Mouse (Mus musculus) kidney, embryonic 15.5 days (tissue): ENCODE data around the gene Cadm2. TPM values are rescaled to one million over a fixed set of nuclear protein-coding genes. Genes with fewer than 3 reads are reported as not detected.

Experiments
- ATAC-seq: fragments of 200-750 bp; cut with Nextera tagmentation; replicated peaks from 2 replicates; pipeline ENCODE4 v1.8.0; 2017; ENCODE audit warnings: moderate TSS enrichment; ENCODE audit not compliant: low FRiP score
- H3K27ac ChIP-seq: fragments of 300-500 bp; sonication (generic); 2 replicates; pipeline ENCODE4 v1.5.1; 2015; ENCODE audit warnings: mild to moderate bottlenecking, inconsistent platforms
- H3K27me3 ChIP-seq: fragments of 300-500 bp; sonication (generic); 2 replicates; pipeline ENCODE4 v1.6.1; 2015; ENCODE audit warnings: inconsistent platforms
- H3K36me3 ChIP-seq: fragments of 300-500 bp; sonication (generic); 2 replicates; pipeline ENCODE4 v1.6.1; 2015; ENCODE audit warnings: inconsistent platforms
- H3K4me1 ChIP-seq: fragments of 300-500 bp; sonication (generic); 2 replicates; pipeline ENCODE4 v1.6.1; 2015; ENCODE audit warnings: inconsistent platforms
- H3K4me2 ChIP-seq: fragments of 300-500 bp; sonication (generic); 2 replicates; pipeline ENCODE4 v1.6.1; 2015; ENCODE audit warnings: moderate library complexity, mild to moderate bottlenecking, inconsistent platforms
- H3K4me3 ChIP-seq: fragments of 300-500 bp; sonication (generic); replicated peaks from 2 replicates; pipeline ENCODE4 v1.5.1; 2015; ENCODE audit warnings: mild to moderate bottlenecking, inconsistent platforms
- H3K9ac ChIP-seq: fragments of 300-500 bp; sonication (generic); 2 replicates; pipeline ENCODE4 v1.6.1; 2015; ENCODE audit warnings: mild to moderate bottlenecking, inconsistent platforms
- H3K9me3 ChIP-seq: fragments of 300-500 bp; sonication (generic); replicated peaks from 2 replicates; pipeline ENCODE4 v1.6.1; 2016; ENCODE audit warnings: inconsistent platforms
- WGBS: fragments of 180-500 bp; shearing (Covaris S2); methylation state at CpG from one replicate; pipeline ENCODE4 v1.1.7; 2015; ENCODE audit warnings: mixed read lengths; 5-methylcytosine and 5-hydroxymethylcytosine counted together
- polyA plus RNA-seq: library from polyadenylated mRNA; unstranded; fragments of >200 nt; fragmentation: Nextera tagmentation; extraction: Ambion mirVana; gene quantifications from 2 replicates; pipeline ENCODE4 v1.2.1, GENCODE M21; 2015

Cadm2 gene
- polyA plus RNA-seq = 0.26 and 0.27 TPM in 2 replicates

GRCm38 (mm10) chr16:67620826-67621505 is at the start of gene Cadm2:
Gene Cadm2, minus strand, starts transcription at chr16:67620908.
- Histone ChIP-seq H3K4me3 (peak within 1 kb of the TSS; percentile 74), H3K36me3 (no peaks in the 10 kb centered on the region), H3K27ac (no peak within 1 kb of the TSS), H3K4me2 (peak within 1 kb of the TSS; percentile 99), H3K27me3 (peaks cover 46% of the 10 kb centered on the region), H3K4me1 (peaks cover 17% of the 10 kb centered on the region), H3K9ac (peak within 1 kb of the TSS; percentile 35; the same call in 1 of the 2 replicates), H3K9me3 (no peaks in the 10 kb centered on the region)
- peak; percentile 100 for ATAC-seq
- 2% methylated on average over 22 of the region's 35 CpGs for WGBS

- 95% methylated on average over 3 of the region's 3 CpGs for WGBS
- Histone ChIP-seq H3K9me3 (no peaks in the 10 kb centered on the region), H3K9ac (no peak overlapping the region), H3K27ac (no peak overlapping the region), H3K4me3 (no peak overlapping the region), H3K4me1 (no peaks in the 10 kb centered on the region), H3K36me3 (no peaks in the 10 kb centered on the region), H3K27me3 (no peaks in the 10 kb centered on the region), H3K4me2 (no peak overlapping the region)
- ATAC-seq = no peak
Measured at GRCm38 (mm10) chr16:67646930-67647329, 26.2 kb upstream of the Cadm2 start.

GRCm38 (mm10) chr16:67643651-67644050 is 22.9 kb upstream of the Cadm2 start:
- 88% methylated on average over 4 of the region's 4 CpGs for WGBS
- no peaks in the 10 kb centered on the region for H3K9me3 ChIP-seq
- no peak overlapping the region for H3K4me3 ChIP-seq
- no peaks in the 10 kb centered on the region for H3K36me3 ChIP-seq
- H3K27me3 ChIP-seq = no peaks in the 10 kb centered on the region
- H3K9ac ChIP-seq = no peak overlapping the region
- H3K27ac ChIP-seq = no peak overlapping the region
- H3K4me2 ChIP-seq = no peak overlapping the region
- ATAC-seq = no peak
- H3K4me1 ChIP-seq = no peaks in the 10 kb centered on the region

GRCm38 (mm10) chr16:67619906-67620781 is 564 bp downstream of the Cadm2 start:
- 1% methylated on average over 54 of the region's 61 CpGs for WGBS
- peak overlapping the region; percentile 74 for H3K4me3 ChIP-seq
- H3K27ac ChIP-seq = no peak overlapping the region
- peak; percentile 57 for ATAC-seq
- no peaks in the 10 kb centered on the region for H3K9me3 ChIP-seq
- H3K4me1 ChIP-seq = peaks cover 17% of the 10 kb centered on the region
- peak overlapping the region; percentile 99 for H3K4me2 ChIP-seq
- peaks cover 51% of the 10 kb centered on the region for H3K27me3 ChIP-seq
- H3K36me3 ChIP-seq = no peaks in the 10 kb centered on the region
- peak overlapping the region; percentile 35; the same call in 1 of the 2 replicates for H3K9ac ChIP-seq

GRCm38 (mm10) chr16:67619416-67619815 is 1.3 kb downstream of the Cadm2 start:
- no peak overlapping the region for H3K27ac ChIP-seq
- peak overlapping the region; percentile 74 for H3K4me3 ChIP-seq
- H3K4me1 ChIP-seq = peaks cover 17% of the 10 kb centered on the region
- no peak overlapping the region for H3K9ac ChIP-seq
- H3K4me2 ChIP-seq = peak overlapping the region; percentile 99
- peaks cover 51% of the 10 kb centered on the region for H3K27me3 ChIP-seq
- no peak for ATAC-seq
- H3K36me3 ChIP-seq = no peaks in the 10 kb centered on the region
- no peaks in the 10 kb centered on the region for H3K9me3 ChIP-seq
- 0% methylated on average over 16 of the region's 16 CpGs for WGBS

GRCm38 (mm10) chr16:67618817-67619216 is 1.9 kb downstream of the Cadm2 start:
- no peak for ATAC-seq
- Histone ChIP-seq H3K4me2 (no peak overlapping the region), H3K4me3 (no peak overlapping the region)

GRCm38 (mm10) chr16:67617811-67618210 is 2.9 kb downstream of the Cadm2 start:
- Histone ChIP-seq H3K4me1 (peaks cover 17% of the 10 kb centered on the region), H3K4me3 (peak overlapping the region; percentile 38), H3K9ac (no peak overlapping the region), H3K4me2 (peak overlapping the region; percentile 64), H3K27me3 (peaks cover 51% of the 10 kb centered on the region), H3K36me3 (no peaks in the 10 kb centered on the region), H3K27ac (no peak overlapping the region), H3K9me3 (no peaks in the 10 kb centered on the region)
- 1% methylated on average over 25 of the region's 25 CpGs for WGBS
- ATAC-seq = no peak

More at GRCm38 (mm10) chr16:67618817-67619216, 1.9 kb downstream of the Cadm2 start:
- no peaks in the 10 kb centered on the region for H3K36me3 ChIP-seq
- H3K9me3 ChIP-seq = no peaks in the 10 kb centered on the region
- peaks cover 17% of the 10 kb centered on the region for H3K4me1 ChIP-seq
- no peak overlapping the region for H3K9ac ChIP-seq
- peaks cover 51% of the 10 kb centered on the region for H3K27me3 ChIP-seq
- WGBS = 13% methylated on average over 13 of the region's 13 CpGs
- no peak overlapping the region for H3K27ac ChIP-seq

GRCm38 (mm10) chr16:67617256-67617655 is 3.5 kb downstream of the Cadm2 start:
- Histone ChIP-seq H3K4me2 (no peak overlapping the region), H3K27me3 (peaks cover 51% of the 10 kb centered on the region)
- ATAC-seq = no peak

GRCm38 (mm10) chr16:67613876-67614275 is 6.8 kb downstream of the Cadm2 start:
- Histone ChIP-seq H3K9me3 (no peaks in the 10 kb centered on the region), H3K9ac (no peak overlapping the region), H3K4me3 (no peak overlapping the region), H3K27ac (no peak overlapping the region), H3K4me1 (peaks cover 6% of the 10 kb centered on the region), H3K36me3 (no peaks in the 10 kb centered on the region), H3K4me2 (no peak overlapping the region), H3K27me3 (peaks cover 28% of the 10 kb centered on the region)
- ATAC-seq = no peak
- 26% methylated on average over 2 of the region's 2 CpGs for WGBS

More at GRCm38 (mm10) chr16:67617256-67617655, 3.5 kb downstream of the Cadm2 start:
- WGBS = 11% methylated on average over 1 of the region's 1 CpGs
- Histone ChIP-seq H3K9ac (no peak overlapping the region), H3K27ac (no peak overlapping the region), H3K4me1 (peaks cover 17% of the 10 kb centered on the region), H3K9me3 (no peaks in the 10 kb centered on the region), H3K4me3 (no peak overlapping the region), H3K36me3 (no peaks in the 10 kb centered on the region)

GRCm38 (mm10) chr16:67610904-67611681 is 9.6 kb downstream of the Cadm2 start:
- ATAC-seq = no peak
- Histone ChIP-seq H3K27me3 (peaks cover 7% of the 10 kb centered on the region), H3K4me2 (no peak overlapping the region), H3K36me3 (no peaks in the 10 kb centered on the region), H3K9me3 (no peaks in the 10 kb centered on the region), H3K4me1 (no peaks in the 10 kb centered on the region), H3K9ac (no peak overlapping the region), H3K4me3 (no peak overlapping the region), H3K27ac (no peak overlapping the region)
- 41% methylated on average over 7 of the region's 7 CpGs for WGBS

GRCm38 (mm10) chr16:67609116-67609515 is 11.6 kb downstream of the Cadm2 start:
- Histone ChIP-seq H3K4me2 (no peak overlapping the region), H3K27me3 (no peaks in the 10 kb centered on the region), H3K27ac (no peak overlapping the region), H3K4me3 (no peak overlapping the region), H3K9ac (no peak overlapping the region), H3K4me1 (no peaks in the 10 kb centered on the region), H3K9me3 (no peaks in the 10 kb centered on the region), H3K36me3 (no peaks in the 10 kb centered on the region)
- no peak for ATAC-seq
- WGBS = 77% methylated on average over 4 of the region's 4 CpGs
